Mouse (Mus musculus) hindbrain, embryonic 10.5 days (tissue): ENCODE measurements around the gene Bcorl1. TPM values are rescaled to one million over a fixed set of nuclear protein-coding genes. Genes with fewer than 3 reads are reported as not detected.

ENCODE experiments used
- DNase-seq: peaks from one replicate; pipeline ENCODE4 v3.0.0-alpha.2; 2017; ENCODE audit warnings: low spot score
- H3K27ac ChIP-seq: fragments of 300-500 bp; sonication (generic); 2 replicates; pipeline ENCODE4 v1.5.1; 2016; ENCODE audit warnings: mild to moderate bottlenecking, moderate library complexity
- H3K27me3 ChIP-seq: fragments of 300-500 bp; sonication (generic); 2 replicates; pipeline ENCODE4 v1.6.1; 2016; ENCODE audit warnings: mild to moderate bottlenecking; ENCODE audit not compliant: poor library complexity, insufficient read depth, severe bottlenecking
- H3K36me3 ChIP-seq: fragments of 300-500 bp; sonication (generic); 2 replicates; pipeline ENCODE4 v1.6.1; 2016; ENCODE audit warnings: mild to moderate bottlenecking, moderate library complexity
- H3K4me1 ChIP-seq: fragments of 300-500 bp; sonication (generic); replicated peaks from 2 replicates; pipeline ENCODE4 v1.6.1; 2016; ENCODE audit warnings: mild to moderate bottlenecking
- H3K4me3 ChIP-seq: fragments of 300-500 bp; sonication (generic); 2 replicates; pipeline ENCODE4 v1.5.1; 2016; ENCODE audit warnings: mild to moderate bottlenecking, moderate library complexity
- H3K9me3 ChIP-seq: fragments of 300-500 bp; sonication (generic); 2 replicates; pipeline ENCODE4 v1.6.1; 2016; ENCODE audit warnings: mild to moderate bottlenecking, moderate library complexity
- WGBS: fragments of 180-500 bp; shearing (Covaris S2); methylation state at CpG from one replicate; pipeline ENCODE4 v1.1.7; 2016; 5-methylcytosine and 5-hydroxymethylcytosine counted together
- polyA plus RNA-seq: library from polyadenylated mRNA; unstranded; fragments of >200 nt; fragmentation: Nextera tagmentation; extraction: Ambion mirVana; gene quantifications from 2 replicates; pipeline ENCODE4 v1.2.1, GENCODE M21; 2016

The Bcorl1 gene
- polyA plus RNA-seq = 4.2 and 5.4 TPM in 2 replicates

DNA sequence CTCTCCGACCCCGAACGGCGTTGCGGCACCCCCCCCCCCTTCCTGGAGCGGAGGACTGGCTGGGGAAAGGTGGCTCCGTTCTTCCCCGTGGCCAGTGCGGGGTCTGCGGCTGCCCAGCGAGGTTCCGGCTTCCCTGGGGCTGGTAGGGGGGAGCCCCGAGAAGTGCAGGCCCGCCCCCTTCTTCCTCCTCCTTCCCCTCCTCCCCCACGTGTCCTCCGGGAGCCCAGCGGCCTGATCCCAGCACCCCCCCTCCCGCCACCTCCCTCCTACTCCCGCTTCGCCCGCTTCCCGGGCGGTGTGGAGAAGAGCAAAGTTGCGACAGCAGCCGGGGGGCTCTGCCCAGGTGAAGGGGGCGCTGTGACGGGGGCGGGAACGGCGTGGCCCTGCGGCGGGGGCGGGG, at the start of gene Bcorl1:
Gene Bcorl1 (plus strand): TSS at position 218 of the 400 bp plus-strand sequence.
- 10% methylated on average over 20 of the region's 33 CpGs for WGBS
- H3K4me3 ChIP-seq = peak within 1 kb of the TSS; percentile 63
- peaks cover 11% of the 10 kb centered on the region; the same call in 1 of the 2 replicates for H3K9me3 ChIP-seq
- no peaks in the 10 kb centered on the region for H3K36me3 ChIP-seq
- DNase-seq = peak; percentile 52
- peaks cover 24% of the 10 kb centered on the region for H3K27me3 ChIP-seq
- H3K27ac ChIP-seq = peak within 1 kb of the TSS; percentile 85
- peaks cover 17% of the 10 kb centered on the region for H3K4me1 ChIP-seq

DNA sequence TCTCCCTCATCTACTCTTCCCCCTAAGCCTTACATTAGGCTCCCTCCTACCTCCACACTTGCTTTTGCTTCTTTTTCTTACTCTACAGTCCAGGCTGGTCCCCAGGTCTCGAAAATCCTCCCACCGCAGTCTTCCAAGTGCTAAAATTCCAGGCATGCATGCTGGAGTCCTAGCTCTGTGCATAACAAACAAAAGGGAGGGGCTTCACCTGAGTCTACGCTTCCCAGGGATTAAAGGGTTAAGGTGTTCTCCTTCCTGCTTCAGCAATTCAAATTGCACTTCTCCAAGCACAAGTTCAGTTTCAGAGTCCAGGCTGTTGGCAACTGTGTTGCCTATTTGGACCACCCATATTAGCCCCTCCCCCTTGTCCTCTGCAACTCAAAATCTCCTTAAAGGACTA, 49.7 kb upstream of the Bcorl1 start:
- peaks cover 24% of the 10 kb centered on the region for H3K27me3 ChIP-seq
- H3K27ac ChIP-seq = no peak overlapping the region
- no peaks in the 10 kb centered on the region for H3K36me3 ChIP-seq
- 35% methylated on average over 3 of the region's 3 CpGs for WGBS
- no peaks in the 10 kb centered on the region for H3K9me3 ChIP-seq
- DNase-seq = no peak
- H3K4me1 ChIP-seq = no peaks in the 10 kb centered on the region
- no peak overlapping the region for H3K4me3 ChIP-seq

- DNase-seq = no peak
- Histone ChIP-seq H3K4me3 (no peak overlapping the region), H3K4me1 (peaks cover 6% of the 10 kb centered on the region; the same call in 1 of the 2 replicates), H3K27me3 (peaks cover 7% of the 10 kb centered on the region), H3K36me3 (no peaks in the 10 kb centered on the region), H3K9me3 (no peaks in the 10 kb centered on the region), H3K27ac (no peak overlapping the region)
- 85% methylated on average over 4 of the region's 4 CpGs for WGBS
Observed at GRCm38 (mm10) chrX:48305356-48305755, 35.8 kb upstream of the Bcorl1 start.

GRCm38 (mm10) chrX:48310706-48311517, 30.2 kb upstream of the Bcorl1 start:
- Histone ChIP-seq H3K4me3 (peak overlapping the region; percentile 39), H3K36me3 (no peaks in the 10 kb centered on the region), H3K27ac (peak overlapping the region; percentile 78), H3K9me3 (no peaks in the 10 kb centered on the region), H3K4me1 (peaks cover 23% of the 10 kb centered on the region), H3K27me3 (peaks cover 42% of the 10 kb centered on the region)
- 25% methylated on average over 26 of the region's 26 CpGs for WGBS
- DNase-seq = peak; percentile 12

DNA sequence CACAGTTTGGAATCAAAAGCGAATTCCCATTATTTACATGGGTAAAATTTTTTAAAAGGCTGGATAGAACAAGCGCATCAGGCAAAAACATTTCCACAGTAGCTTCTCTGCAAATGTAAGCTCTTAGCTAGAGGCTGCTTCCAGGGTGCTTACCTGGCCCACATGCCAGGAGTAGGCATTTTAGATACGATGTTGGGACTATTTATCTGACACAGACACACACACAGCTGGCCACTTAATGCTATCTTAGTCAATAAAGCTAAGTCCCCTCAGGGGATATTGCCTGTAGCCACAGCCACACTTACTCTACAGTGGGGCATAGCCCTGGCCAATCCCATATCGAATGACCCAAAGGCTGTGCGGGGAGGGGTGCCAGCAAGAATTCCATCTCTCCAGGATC, 29.4 kb upstream of the Bcorl1 start:
- peaks cover 23% of the 10 kb centered on the region for H3K4me1 ChIP-seq
- H3K36me3 ChIP-seq = no peaks in the 10 kb centered on the region
- no peak overlapping the region for H3K27ac ChIP-seq
- DNase-seq = no peak
- H3K27me3 ChIP-seq = peaks cover 49% of the 10 kb centered on the region
- H3K9me3 ChIP-seq = no peaks in the 10 kb centered on the region
- no peak overlapping the region for H3K4me3 ChIP-seq
- WGBS = 71% methylated on average over 5 of the region's 5 CpGs

GRCm38 (mm10) chrX:48314530-48315079, 26.6 kb upstream of the Bcorl1 start:
- Histone ChIP-seq H3K36me3 (no peaks in the 10 kb centered on the region), H3K27ac (peak overlapping the region; percentile 78), H3K4me1 (peaks cover 23% of the 10 kb centered on the region), H3K9me3 (no peaks in the 10 kb centered on the region), H3K27me3 (peaks cover 69% of the 10 kb centered on the region), H3K4me3 (peak overlapping the region; percentile 51)
- peak; percentile 78 for DNase-seq
- WGBS = 17% methylated on average over 33 of the region's 33 CpGs

DNA sequence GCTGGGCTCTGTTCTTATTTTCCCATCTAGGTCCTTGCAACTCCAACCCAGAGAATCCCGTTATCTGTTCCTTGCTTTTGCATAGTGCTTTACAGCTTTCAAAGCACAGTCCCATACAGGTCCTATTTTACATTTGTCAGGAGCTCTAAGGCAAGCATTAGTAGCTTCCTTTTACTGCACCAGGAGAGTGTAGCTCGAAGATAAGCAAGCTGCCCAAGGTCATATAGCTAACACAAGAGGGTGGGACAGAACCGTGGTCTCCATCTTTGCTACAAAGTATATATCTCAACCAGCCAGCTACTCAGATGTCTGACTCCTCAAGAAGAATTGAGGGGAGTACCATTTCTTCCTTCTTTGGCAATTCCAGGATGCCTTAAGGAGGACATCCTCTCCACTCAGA, 23.7 kb upstream of the Bcorl1 start:
- peaks cover 47% of the 10 kb centered on the region for H3K27me3 ChIP-seq
- 55% methylated on average over 3 of the region's 3 CpGs for WGBS
- no peak overlapping the region for H3K4me3 ChIP-seq

DNA sequence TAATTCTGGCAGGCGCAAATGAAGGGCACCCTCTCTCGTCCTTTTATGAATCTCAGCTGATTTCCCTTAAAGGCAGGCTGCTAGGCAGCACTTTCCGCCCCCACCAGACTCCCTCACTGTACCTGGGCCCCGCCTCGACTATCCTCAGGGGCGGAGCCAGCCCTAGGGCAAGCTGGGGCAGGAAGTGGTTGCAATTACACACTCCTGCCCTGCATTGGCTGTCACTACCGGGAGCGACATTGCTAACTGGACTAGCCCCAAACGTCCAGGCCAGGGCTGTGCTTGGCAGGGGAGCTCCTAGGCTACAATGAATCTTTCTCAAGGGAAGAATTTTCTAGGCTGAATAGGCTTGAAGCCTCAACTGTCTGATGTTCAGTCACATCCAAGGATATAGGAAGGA, 23.0 kb upstream of the Bcorl1 start:
- Histone ChIP-seq H3K4me3 (no peak overlapping the region), H3K27ac (no peak overlapping the region), H3K36me3 (no peaks in the 10 kb centered on the region), H3K4me1 (peaks cover 3% of the 10 kb centered on the region; the same call in 1 of the 2 replicates), H3K9me3 (no peaks in the 10 kb centered on the region), H3K27me3 (peaks cover 41% of the 10 kb centered on the region)
- no peak for DNase-seq
- WGBS = 31% methylated on average over 9 of the region's 9 CpGs

More for the DNA sequence above, 23.7 kb upstream of the Bcorl1 start:
- Histone ChIP-seq H3K4me1 (peaks cover 8% of the 10 kb centered on the region), H3K36me3 (no peaks in the 10 kb centered on the region), H3K27ac (no peak overlapping the region), H3K9me3 (no peaks in the 10 kb centered on the region)
- DNase-seq = no peak

GRCm38 (mm10) chrX:48340441-48341049, 613 bp upstream of the Bcorl1 start:
- Histone ChIP-seq H3K4me3 (peak overlapping the region; percentile 63), H3K27ac (peak overlapping the region; percentile 85), H3K27me3 (peaks cover 24% of the 10 kb centered on the region), H3K36me3 (no peaks in the 10 kb centered on the region), H3K4me1 (peaks cover 12% of the 10 kb centered on the region), H3K9me3 (peaks cover 11% of the 10 kb centered on the region; the same call in 1 of the 2 replicates)
- DNase-seq = peak; percentile 28
- 21% methylated on average over 35 of the region's 35 CpGs for WGBS

- H3K4me1 ChIP-seq = peaks cover 19% of the 10 kb centered on the region
- peaks cover 24% of the 10 kb centered on the region for H3K27me3 ChIP-seq
- peak overlapping the region; percentile 85 for H3K27ac ChIP-seq
- peak; percentile 56 for DNase-seq
- H3K36me3 ChIP-seq = no peaks in the 10 kb centered on the region
- H3K4me3 ChIP-seq = peak overlapping the region; percentile 63
- 21% methylated on average over 49 of the region's 73 CpGs for WGBS
- H3K9me3 ChIP-seq = peaks cover 11% of the 10 kb centered on the region; the same call in 1 of the 2 replicates
Observed at GRCm38 (mm10) chrX:48341621-48342161, 533 bp downstream of the Bcorl1 start.

GRCm38 (mm10) chrX:48342731-48343130, 1.6 kb downstream of the Bcorl1 start:
- DNase-seq = peak; percentile 3
- H3K4me3 ChIP-seq = peak overlapping the region; percentile 63
- 13% methylated on average over 16 of the region's 16 CpGs for WGBS
- peaks cover 24% of the 10 kb centered on the region for H3K27me3 ChIP-seq
- peaks cover 11% of the 10 kb centered on the region; the same call in 1 of the 2 replicates for H3K9me3 ChIP-seq
- peak overlapping the region; percentile 82 for H3K27ac ChIP-seq
- no peaks in the 10 kb centered on the region for H3K36me3 ChIP-seq
- peaks cover 19% of the 10 kb centered on the region for H3K4me1 ChIP-seq

GRCm38 (mm10) chrX:48343461-48343952, 2.3 kb downstream of the Bcorl1 start:
- Histone ChIP-seq H3K27me3 (peaks cover 24% of the 10 kb centered on the region), H3K4me3 (peak overlapping the region; percentile 63)
- DNase-seq = peak; percentile 93

More at GRCm38 (mm10) chrX:48343461-48343952, 2.3 kb downstream of the Bcorl1 start:
- Histone ChIP-seq H3K36me3 (no peaks in the 10 kb centered on the region), H3K4me1 (peaks cover 19% of the 10 kb centered on the region), H3K9me3 (peaks cover 11% of the 10 kb centered on the region; the same call in 1 of the 2 replicates), H3K27ac (peak overlapping the region; percentile 82)
- 4% methylated on average over 35 of the region's 36 CpGs for WGBS
